Mouse (Mus musculus) right cerebral cortex, postnatal 14 days (tissue): ENCODE results near the gene Cacna1d.

Source experiments
- DNase-seq: peaks from one replicate; pipeline ENCODE4 v3.0.0; 2022

Cacna1d gene

DNA sequence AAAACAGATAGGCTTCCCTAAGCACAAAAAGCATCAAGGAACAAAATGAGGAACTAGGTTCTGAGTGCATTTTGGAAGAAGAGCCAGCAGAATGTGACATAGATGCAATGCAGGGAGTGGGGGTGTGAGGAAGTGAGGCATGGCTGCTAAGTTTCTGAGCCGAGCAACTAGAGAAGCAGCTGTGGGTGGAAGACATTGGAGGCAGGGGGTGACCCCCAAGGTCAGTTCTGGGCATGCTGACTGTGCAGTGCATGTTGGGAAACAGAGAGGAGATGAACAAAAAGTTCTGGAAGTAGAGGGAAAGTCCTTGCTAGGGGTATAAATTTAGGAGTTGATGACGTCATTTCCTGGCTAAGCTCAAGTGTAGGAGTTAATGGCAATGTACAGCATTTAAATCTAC, 33.4 kb downstream of the Cacna1d start:
- peak; percentile 29 for DNase-seq

DNA sequence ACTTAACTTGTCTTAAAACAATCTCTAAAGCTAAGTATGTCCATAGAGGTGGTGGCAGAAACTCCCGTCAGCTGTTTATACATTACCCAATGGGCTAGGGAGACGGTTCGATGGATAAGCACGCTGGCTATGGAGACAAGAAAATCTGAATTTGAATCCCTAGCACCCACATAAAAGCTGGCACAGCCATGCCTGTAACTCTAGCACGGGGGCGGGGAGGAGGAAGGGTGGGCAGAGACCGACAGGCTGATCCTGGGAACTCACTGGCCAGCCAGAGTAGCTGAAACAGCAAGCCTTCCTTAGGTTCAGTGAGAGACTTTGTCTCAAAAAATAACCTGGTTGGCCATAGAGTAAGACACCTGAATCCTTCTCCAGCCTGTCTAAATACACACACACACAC, 33.8 kb downstream of the Cacna1d start:
- peak; percentile 41 for DNase-seq

DNA sequence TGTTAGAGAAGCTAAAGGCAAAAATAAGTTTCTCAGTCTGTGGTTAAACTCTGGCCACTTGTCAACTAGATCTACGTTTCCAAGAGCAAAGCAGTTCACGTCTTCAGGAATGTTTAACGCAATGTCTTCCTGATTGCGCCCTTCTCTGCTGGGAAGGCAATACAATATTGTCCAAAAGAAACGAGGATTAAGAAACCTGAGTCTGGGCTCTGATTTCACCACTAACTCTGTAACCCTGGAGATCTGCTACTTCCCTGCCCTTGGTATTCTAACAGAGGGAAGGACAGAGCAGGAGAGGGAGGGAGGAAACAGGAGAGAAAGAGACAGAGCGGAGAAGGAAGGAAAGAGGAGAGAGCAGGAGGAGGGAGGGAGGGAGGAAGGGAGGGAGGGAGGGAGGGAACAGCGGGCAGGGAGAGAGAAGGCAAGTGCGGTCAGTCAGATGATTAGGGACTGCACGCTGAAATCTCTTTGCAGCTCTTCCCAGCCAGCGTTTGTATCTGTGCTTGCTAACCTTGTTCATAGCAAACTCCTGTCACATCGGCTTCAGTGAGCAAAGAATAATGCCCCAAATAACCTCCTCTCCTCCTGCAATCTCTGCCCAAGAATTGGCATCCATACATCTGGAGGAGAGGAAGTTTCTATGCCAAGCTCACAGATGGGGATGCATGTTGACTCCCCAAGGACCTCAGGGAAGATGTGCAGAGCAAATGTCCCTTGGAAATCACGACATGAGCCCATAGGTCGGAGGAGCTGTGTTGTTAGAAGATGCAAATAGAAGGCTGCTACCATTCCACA, 35.3 kb downstream of the Cacna1d start:
- no peak for DNase-seq

DNA sequence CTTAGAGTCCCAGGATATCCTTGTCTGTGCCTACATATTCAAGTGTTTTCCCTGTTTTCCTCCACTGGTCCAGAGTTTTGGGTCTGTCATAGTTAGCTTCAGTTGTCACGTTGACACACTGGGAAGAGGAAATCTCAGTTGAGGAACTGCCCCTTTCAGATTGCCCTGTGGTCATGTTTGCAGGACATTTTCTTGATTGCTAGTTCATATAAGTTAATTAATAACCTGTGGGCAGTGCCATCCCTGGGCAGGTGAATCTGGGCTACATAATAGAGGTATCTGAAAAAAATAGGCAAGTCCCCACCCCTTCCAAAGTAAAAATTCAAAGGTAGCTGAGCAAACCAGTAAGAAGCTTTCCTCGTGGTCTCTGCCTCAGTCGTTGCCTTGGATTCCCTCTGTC, 51.3 kb downstream of the Cacna1d start:
- no peak for DNase-seq

DNA sequence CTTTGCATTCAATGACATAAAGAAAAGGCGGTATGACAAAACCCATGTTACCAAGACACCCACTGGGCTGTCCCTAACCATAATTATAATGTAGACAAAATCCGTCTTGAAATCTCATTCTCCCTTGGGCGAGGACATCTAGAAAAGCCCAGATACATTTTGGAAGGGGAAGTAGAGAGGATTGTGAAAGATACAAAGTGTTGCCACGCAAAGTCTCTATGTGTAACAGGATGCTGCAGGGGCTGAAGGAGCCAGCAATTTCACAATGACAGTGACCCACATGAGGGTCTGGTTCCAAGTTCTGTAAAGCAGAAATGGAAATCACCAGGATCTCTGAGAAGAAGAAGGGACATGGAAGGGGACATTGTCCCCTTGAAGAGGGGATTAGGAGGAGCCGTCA, 55.9 kb downstream of the Cacna1d start:
- DNase-seq, result no peak

DNA sequence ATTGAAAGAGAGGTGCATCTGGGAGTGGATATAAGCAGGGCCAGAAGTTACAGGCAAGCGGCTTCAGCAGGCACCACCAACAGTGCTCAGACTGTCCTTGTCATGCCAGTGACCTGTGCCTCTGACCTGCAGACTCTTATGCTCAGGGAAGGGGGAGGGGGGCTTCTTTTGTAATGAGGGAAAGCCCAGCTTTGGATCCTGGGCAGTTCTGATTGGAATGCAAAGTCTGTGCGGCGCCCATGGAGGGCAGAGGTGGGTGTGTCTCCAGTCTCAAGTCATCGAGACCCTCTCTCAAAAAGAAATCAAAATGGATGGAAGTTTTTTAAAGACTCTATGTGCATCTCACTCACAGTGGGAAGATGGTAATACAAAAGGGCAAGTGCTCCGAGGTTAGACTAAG, 60.8 kb downstream of the Cacna1d start:
- DNase-seq, result no peak

DNA sequence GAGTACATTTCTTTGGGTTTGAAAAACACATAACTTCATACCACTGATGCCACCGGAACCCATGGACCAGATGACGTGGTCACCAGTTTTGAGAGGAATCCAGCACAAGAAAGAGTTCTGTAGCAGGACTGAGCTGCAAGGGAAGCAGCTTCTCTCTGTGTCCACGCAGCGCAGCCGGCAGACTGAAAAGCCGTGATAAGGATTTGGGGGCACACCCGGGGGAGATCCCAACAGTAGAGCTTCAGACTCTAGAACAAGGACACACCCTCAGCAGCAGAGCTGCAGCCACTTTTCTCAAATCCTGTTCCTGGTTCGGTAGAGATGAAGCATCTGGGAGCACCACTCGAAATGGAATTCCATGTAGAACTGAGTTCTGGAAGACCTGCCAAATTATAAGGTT, 61.2 kb downstream of the Cacna1d start:
- DNase-seq, result no peak

DNA sequence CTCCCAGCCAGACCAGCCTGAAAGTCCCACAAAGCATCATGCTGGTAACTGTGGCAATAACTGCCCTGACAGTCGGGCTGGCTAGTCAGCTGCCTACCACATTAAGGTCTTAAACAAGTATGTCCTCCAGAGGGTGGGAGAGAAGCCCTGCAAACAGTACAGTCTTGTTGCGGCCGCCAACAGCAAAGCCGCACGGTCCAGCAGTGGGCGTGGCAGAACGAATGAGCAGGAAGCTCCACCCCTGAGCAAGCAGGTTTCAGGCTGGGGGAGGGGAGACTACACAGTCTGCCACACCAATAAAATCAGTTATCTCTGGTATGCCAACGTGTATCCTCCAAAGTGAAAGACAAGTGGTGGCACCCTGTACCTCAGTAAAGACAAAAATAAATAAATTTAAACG, 61.6 kb downstream of the Cacna1d start:
- no peak for DNase-seq

DNA sequence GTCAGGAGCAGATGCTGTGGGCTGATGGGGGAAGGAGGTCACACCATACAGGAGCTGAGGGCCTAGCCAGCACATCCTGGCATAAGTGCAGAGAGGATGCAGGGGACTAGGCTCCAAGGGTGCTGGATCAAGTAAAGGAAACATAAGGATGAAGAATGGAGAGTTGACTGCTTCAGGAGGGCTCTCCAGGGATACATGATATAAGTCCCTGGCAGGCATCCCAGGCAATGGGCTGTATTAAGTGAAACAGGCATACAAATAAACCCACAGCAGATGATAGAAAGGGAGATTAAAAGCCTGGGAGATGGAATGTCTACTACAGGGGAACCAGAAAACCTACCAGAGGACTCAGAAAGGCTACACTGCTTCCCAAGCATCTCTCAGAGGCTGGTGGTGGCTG, 62.5 kb downstream of the Cacna1d start:
- no peak for DNase-seq

DNA sequence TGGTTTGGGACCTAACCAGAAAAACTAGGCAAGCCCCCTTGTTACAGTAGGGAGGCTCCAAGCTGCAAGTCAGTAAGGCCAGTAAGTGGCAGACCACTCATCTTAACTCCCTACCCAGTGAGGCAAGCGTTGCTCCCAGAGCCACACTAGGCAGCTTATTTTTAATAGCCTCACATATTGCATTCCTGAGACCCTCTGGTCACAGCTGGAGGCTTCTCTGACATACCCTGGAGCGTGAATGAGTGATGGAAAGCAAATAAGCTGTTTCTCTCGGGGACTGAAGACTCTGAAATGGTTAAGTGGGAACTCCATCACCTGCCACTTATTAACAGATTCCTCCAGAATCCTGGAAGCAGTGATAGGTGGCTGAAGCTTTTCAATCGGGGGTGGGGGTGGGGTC, 65.4 kb downstream of the Cacna1d start:
- no peak for DNase-seq

DNA sequence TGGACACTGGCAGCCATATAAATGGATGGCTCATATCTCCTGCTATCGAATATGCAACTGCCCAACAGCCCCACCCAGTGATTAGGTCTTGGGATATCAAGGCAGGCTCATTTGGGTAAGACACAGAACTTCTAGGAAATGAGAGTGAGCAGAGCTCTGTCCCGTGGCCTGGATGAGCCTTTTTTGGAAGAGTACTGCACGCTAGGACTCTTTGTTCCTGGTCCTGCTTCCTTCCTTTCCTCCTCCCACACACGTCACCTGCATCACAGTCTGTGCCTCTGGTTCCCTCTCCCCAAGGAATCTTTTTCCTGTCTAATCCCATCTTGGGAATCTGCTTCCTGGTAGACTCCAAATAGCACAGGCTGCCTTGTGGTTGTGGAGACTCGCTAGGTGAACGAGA, 66.1 kb downstream of the Cacna1d start:
- DNase-seq, result no peak

DNA sequence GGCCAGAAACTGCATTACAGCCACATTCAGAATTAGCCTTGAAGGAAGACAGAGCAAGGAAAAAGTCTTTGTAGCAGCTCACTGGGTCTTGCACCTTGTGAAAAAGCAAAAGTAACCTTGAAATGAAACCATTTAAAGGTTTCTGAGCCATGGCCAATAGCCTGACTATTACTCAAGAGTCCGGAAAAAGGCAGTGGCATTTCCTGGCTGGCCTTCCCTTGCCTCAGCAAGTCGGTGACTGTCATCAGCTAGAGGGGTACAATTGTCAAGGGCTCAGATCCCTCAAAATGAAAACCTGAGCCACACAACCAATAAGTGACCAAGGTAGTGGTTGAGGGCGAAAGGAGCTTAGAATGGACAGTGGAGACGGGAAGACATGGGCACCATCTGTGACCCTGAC, 66.6 kb downstream of the Cacna1d start:
- DNase-seq, result no peak

DNA sequence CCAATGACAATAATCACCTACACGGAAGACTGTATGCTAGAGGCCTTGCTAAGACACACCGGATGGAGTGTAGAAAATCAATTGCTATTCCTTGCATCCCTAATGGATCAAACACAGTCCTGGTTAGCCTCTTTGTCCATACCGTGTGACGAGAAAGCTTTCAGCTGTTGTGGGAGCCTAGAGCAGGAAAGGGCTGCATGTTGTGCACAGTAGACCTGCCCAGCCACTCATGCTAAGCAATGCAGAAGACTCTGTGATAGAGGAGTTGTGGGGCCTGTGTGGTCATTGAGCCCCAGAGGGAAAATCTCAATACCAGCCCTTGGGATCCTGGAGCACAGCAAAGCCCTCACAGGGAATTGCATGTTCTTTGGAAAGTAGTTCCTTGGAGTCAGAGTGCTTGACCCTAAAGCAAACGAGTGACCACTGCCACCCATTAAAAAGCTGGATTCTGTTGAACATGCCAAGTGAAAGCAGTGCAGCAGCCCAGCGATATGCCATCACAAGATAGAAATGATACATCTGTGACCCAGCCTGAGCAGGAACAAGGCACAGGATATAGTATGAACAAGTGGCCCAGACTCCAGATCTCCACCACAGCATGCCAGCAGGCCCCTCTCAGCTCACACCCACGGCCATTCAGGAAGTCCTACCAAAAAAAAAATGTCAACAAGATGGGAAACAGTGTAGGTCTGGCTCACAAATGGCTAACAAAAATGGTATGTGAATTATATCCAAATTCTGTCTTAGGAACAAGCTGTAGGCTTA, 68.7 kb downstream of the Cacna1d start:
- DNase-seq, result no peak

DNA sequence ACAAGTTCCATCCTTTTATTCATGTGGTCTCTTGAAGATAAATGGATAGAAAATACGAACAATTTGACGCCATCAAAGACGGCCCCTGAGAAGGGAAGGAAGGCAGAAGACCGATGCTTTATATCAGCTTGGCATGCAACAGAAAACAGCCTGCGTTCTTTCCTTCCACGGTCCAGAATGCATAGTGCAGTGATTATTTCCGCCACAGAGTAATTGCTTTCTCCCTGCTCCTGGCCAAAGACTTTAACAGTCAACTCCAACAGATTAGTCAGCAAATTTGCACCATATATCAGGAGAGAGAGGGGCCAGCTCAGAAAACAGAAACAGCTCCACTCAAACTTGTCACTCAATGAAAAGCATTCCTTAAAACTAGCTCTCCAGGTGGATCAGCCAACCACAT, 71.8 kb downstream of the Cacna1d start:
- DNase-seq, result no peak

DNA sequence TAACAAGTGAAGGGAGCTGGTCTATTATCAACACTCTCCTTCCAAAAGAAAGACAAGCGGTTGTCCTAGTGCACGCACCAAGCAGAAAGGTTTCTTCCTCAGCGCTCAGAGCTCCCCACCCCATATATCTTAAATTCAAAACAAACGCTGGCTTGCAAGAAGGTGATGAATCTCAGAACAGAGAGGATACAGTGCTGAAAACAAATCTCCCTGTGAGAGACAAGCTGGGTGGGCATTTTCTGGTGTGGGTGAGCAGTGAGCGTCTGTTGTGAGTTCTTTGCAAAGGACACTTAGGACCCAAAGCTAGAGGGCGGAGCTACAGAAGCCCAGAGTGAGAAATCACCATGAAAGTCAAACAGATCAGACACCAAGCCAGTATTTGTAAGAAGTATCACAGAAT, 72.2 kb downstream of the Cacna1d start:
- no peak for DNase-seq

DNA sequence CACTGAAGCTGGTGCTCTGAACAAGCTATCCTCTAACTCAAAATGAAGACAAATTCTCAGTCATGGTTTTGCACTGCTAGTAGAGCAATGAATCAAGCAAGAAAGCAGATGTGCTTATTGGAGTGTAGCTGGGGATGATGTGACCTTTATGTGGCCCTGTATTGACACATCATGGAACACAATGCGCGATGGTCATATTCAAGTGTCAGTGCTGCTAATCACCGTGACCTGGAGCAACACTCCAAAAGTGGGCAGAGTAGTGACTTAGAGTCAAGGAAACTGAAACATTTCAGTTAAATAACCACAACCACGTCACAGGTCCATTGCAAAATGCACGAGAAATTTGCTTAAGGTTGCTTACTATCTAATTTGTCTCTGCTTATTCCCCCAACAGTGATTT, 75.4 kb downstream of the Cacna1d start:
- no peak for DNase-seq

DNA sequence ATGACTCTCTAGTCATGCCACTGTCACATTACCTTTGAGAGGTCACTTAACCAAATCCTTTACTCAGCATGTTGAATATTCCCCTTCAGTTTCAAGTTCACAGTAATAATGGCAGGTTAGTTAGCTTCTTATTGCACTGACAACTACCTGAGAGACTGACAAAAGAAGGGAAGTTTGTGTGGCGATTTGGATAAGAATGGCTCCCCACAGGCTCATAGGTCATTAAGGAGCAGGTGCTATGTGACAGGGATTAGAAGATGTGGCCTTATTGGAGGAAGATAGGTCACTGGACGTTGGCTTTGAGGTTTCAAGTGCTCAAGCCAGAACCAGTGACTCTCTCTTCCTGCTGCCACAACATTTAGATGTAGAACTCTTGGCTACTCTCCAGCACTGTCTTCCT, 77.1 kb downstream of the Cacna1d start:
- DNase-seq, result no peak

DNA sequence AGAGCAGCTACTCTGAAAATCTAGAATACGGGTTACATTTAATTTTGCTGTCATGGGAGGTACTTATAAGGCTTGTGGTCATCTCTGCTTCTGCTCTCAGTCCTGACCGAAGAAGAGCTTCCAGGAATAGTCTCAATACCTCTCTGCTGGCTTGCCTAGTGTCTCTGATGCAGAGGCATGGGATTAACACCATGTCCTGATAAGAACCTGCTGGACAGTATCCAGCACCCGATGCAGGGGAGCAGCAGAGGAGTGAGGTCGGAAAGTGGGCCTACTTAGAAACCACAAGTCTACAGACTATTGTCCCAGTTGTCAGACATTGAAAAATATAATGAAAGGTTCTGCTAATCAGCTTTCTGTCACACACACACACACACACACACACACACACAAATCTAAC, 81.9 kb downstream of the Cacna1d start:
- no peak for DNase-seq

DNA sequence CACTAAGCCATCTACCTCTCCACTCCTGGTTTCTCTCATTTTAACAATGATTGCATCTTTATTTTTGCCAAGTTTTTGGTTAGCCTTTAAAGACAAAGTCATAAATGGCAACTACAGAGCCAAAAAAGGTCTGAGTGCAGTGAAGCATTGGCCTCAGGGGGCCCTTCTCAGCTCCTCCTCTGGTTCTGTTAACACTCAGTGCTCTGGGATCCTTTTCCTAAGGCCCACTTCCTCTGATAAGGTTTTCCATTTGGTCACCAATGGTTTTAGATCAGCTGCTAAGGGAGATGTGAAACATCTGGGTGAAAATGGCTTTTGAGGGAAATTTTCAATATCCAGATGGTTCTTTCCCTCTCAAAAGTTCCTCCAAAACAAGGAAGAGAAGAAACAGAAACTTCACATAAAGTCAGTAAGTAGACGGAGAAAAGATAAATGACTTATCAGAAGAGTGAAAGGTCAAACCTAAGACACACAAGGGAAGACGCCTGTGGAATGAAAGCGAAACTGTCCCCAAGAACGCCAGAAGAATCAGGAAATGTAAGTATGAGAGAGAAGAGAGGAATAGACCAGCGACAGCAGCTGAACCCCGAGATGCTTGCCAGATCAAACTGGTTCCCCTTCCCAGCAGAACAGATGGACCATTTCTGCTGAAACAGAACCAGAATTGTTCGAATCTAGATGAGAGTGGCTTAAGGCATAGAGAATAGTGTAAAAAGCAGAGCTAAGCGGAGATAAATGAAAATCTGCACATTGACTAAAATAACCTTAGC, 85.6 kb downstream of the Cacna1d start:
- no peak for DNase-seq

DNA sequence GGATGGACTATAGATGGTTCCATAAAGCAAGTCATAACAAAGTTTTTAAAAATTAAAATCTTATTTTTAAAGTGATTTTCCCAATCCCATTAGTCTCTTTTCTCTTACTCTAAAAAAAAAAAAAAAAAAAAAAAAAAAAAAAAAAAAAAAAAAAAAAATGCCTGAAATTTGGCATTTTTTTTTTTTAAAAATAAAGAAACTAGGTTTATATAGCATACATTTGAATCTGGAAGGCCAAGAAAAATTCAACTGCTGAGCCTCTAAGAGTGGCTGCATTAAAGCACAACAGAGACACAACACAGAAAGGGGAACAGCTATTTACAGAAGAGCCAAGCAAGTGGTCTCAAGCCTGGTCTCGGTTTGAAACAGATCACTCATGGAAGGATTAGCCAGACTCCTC, 112.9 kb downstream of the Cacna1d start:
- DNase-seq, result no peak

DNA sequence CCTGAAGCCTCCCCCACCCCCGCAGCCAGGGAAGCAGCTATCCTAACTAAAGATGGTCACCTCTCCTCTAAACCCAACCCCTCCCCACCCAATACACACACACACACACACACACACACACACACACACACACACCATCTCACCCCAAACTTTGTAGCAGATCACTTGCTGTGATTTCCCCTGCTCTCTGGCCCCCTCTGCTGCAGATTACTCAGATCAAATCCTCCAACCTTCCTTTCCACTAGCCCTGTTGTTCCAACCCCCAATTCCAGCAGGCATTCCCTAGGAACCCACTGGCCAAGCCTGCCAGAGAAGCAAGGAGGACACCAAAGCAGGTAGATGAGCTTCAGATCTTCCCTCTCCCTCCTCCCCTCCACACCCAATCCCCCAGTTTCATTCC, 118.4 kb downstream of the Cacna1d start:
- DNase-seq, result no peak

DNA sequence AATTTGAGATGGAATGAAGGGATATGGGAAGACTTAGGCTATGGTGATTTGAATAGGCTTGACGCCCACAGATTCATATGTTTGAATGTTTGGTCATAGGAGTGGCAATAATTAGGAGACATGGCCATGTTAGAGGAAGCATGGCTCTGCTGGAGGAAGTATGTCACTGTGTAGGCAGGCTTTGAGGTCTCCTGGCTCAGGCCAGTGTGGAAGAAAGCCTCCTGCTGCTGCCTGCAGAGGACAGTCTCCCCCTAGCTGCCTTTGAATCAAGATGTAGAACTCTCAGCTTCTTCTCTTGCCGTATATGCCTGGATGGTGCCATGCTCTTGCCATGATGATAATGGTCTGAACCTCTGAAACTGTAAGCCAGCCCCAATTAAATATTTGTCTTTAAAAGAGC, 120.2 kb downstream of the Cacna1d start:
- no peak for DNase-seq

DNA sequence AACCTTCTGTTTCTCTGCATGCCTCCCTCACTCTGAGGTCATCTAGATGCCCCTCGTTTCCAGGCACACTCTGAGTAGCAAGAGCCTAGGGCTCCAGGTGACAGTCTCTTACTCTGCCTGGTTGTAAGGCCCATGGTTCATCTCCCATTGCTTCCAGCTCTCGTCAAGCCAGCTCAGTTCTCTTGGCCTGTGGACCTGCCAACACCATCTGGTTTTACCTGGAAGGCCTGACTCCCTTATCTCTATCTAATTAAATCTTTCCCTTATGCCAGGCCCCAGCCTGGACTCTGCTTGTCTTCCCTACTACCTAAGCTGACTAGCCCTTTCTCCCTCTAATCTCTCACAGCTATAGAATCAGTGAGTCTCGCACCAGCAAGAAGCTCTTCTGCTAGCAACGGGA, 124.2 kb downstream of the Cacna1d start:
- DNase-seq, result no peak

DNA sequence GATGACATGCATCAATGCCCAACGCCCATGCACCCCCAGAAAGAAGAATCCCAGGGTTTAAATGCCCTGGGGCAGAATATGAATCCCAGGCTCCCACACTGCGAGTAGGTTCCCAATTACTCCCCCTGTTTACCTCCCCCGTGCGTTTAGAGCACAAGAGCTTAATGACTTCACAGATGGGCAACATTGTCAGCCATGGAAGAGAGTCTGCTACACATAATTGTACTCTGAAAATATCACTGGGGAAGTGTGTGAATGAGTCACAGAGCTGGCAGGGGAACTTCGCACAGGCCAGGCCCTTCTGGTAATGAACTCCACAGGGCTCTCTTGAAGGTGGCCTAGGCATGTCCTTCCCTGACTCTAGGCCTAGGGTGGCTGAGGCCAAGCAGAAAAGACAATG, 125.4 kb downstream of the Cacna1d start:
- DNase-seq, result no peak
